Mouse (Mus musculus) hindbrain, embryonic 16.5 days (tissue): ENCODE results near the gene Itpr1. TPM values are rescaled to one million over a fixed set of nuclear protein-coding genes. Genes with fewer than 3 reads are reported as not detected.

ENCODE experiments used
- ATAC-seq: fragments of 200-750 bp; cut with Nextera tagmentation; 2 replicates; pipeline ENCODE4 v1.8.0; 2017; ENCODE audit warnings: moderate TSS enrichment, moderate library complexity
- H3K27ac ChIP-seq: fragments of 300-500 bp; sonication (generic); 2 replicates; pipeline ENCODE4 v1.5.1; 2014; ENCODE audit warnings: low read depth, mild to moderate bottlenecking, control low read depth, low read length, moderate library complexity
- H3K27me3 ChIP-seq: fragments of 300-500 bp; sonication (generic); replicated peaks from 2 replicates; pipeline ENCODE4 v1.6.1; 2014; ENCODE audit warnings: low read length; ENCODE audit not compliant: control insufficient read depth, insufficient read depth
- H3K36me3 ChIP-seq: fragments of 300-500 bp; sonication (generic); 2 replicates; pipeline ENCODE4 v1.6.1; 2014; ENCODE audit warnings: mild to moderate bottlenecking, low read length, moderate library complexity, mixed read lengths; ENCODE audit not compliant: control insufficient read depth, insufficient read depth
- H3K4me1 ChIP-seq: fragments of 300-500 bp; sonication (generic); 2 replicates; pipeline ENCODE4 v1.6.1; 2014; ENCODE audit warnings: low read depth, low read length; ENCODE audit not compliant: control insufficient read depth, insufficient read depth
- H3K4me2 ChIP-seq: fragments of 300-500 bp; sonication (generic); 2 replicates; pipeline ENCODE4 v1.6.1; 2014; ENCODE audit warnings: mild to moderate bottlenecking, low read length, control low read depth, moderate library complexity
- H3K4me3 ChIP-seq: fragments of 300-500 bp; sonication (generic); 2 replicates; pipeline ENCODE4 v1.5.1; 2014; ENCODE audit warnings: mild to moderate bottlenecking, low read length, control low read depth, moderate library complexity
- H3K9ac ChIP-seq: fragments of 300-500 bp; sonication (generic); 2 replicates; pipeline ENCODE4 v1.6.1; 2014; ENCODE audit warnings: low read depth, mild to moderate bottlenecking, control low read depth, low read length, moderate library complexity
- H3K9me3 ChIP-seq: fragments of 300-500 bp; sonication (generic); 2 replicates; pipeline ENCODE4 v1.6.1; 2014; ENCODE audit warnings: mild to moderate bottlenecking, low read length, moderate library complexity; ENCODE audit not compliant: control insufficient read depth
- WGBS: fragments of 180-500 bp; shearing (Covaris S2); extraction: QIAGEN DNeasy Blood & Tissue Kit; methylation state at CpG from one replicate; pipeline ENCODE4 v1.1.7; 2014; 5-methylcytosine and 5-hydroxymethylcytosine counted together
- polyA plus RNA-seq: library from polyadenylated mRNA; unstranded; fragments of >200 nt; fragmentation: Nextera tagmentation; extraction: Ambion mirVana; gene quantifications from 2 replicates; pipeline ENCODE4 v1.2.1, GENCODE M21; 2015

Itpr1 gene
- polyA plus RNA-seq, 1 experiment from 2014 or later = 5.6 TPM

GRCm38 (mm10) chr6:108431193-108431592, 218.3 kb downstream of the Itpr1 start:
- Histone ChIP-seq H3K9me3 (no peaks in the 10 kb centered on the region), H3K27ac (no peak overlapping the region), H3K36me3 (no peaks in the 10 kb centered on the region), H3K27me3 (no peaks in the 10 kb centered on the region), H3K9ac (no peak overlapping the region), H3K4me3 (no peak overlapping the region), H3K4me1 (peaks cover 11% of the 10 kb centered on the region), H3K4me2 (no peak overlapping the region)
- no peak for ATAC-seq
- WGBS = 82% methylated on average over 8 of the region's 8 CpGs

GRCm38 (mm10) chr6:108432836-108433235, 219.9 kb downstream of the Itpr1 start:
- H3K4me3 ChIP-seq = no peak overlapping the region
- ATAC-seq = no peak
- WGBS = 88% methylated on average over 4 of the region's 4 CpGs
- no peak overlapping the region for H3K9ac ChIP-seq
- no peaks in the 10 kb centered on the region for H3K36me3 ChIP-seq
- H3K27me3 ChIP-seq = no peaks in the 10 kb centered on the region
- H3K27ac ChIP-seq = no peak overlapping the region
- no peak overlapping the region for H3K4me2 ChIP-seq
- no peaks in the 10 kb centered on the region for H3K9me3 ChIP-seq
- peaks cover 7% of the 10 kb centered on the region for H3K4me1 ChIP-seq

- no peaks in the 10 kb centered on the region for H3K9me3 ChIP-seq
- H3K4me2 ChIP-seq = no peak overlapping the region
- peaks cover 7% of the 10 kb centered on the region for H3K4me1 ChIP-seq
- no peaks in the 10 kb centered on the region for H3K27me3 ChIP-seq
- ATAC-seq = no peak
- WGBS = 71% methylated on average over 6 of the region's 6 CpGs
- no peaks in the 10 kb centered on the region for H3K36me3 ChIP-seq
- no peak overlapping the region for H3K27ac ChIP-seq
- no peak overlapping the region for H3K9ac ChIP-seq
- H3K4me3 ChIP-seq = no peak overlapping the region
Measured at GRCm38 (mm10) chr6:108434816-108435215, 221.9 kb downstream of the Itpr1 start.

- 53% methylated on average over 6 of the region's 6 CpGs for WGBS
- peak; percentile 43; the same call in 1 of the 2 replicates for ATAC-seq
- H3K27ac ChIP-seq = no peak overlapping the region
Measured at GRCm38 (mm10) chr6:108435467-108435866, 222.6 kb downstream of the Itpr1 start.

GRCm38 (mm10) chr6:108436608-108437007, 223.7 kb downstream of the Itpr1 start:
- H3K9me3 ChIP-seq = no peaks in the 10 kb centered on the region
- peaks cover 2% of the 10 kb centered on the region for H3K36me3 ChIP-seq
- no peaks in the 10 kb centered on the region for H3K27me3 ChIP-seq
- no peak overlapping the region for H3K4me2 ChIP-seq
- H3K4me1 ChIP-seq = peaks cover 7% of the 10 kb centered on the region
- WGBS = 34% methylated on average over 5 of the region's 5 CpGs
- no peak overlapping the region for H3K27ac ChIP-seq
- H3K9ac ChIP-seq = no peak overlapping the region
- H3K4me3 ChIP-seq = no peak overlapping the region
- ATAC-seq = no peak

More at GRCm38 (mm10) chr6:108435467-108435866, 222.6 kb downstream of the Itpr1 start:
- H3K9me3 ChIP-seq = no peaks in the 10 kb centered on the region
- peaks cover 7% of the 10 kb centered on the region for H3K4me1 ChIP-seq
- H3K4me2 ChIP-seq = no peak overlapping the region
- H3K27me3 ChIP-seq = no peaks in the 10 kb centered on the region
- no peak overlapping the region for H3K4me3 ChIP-seq
- no peak overlapping the region for H3K9ac ChIP-seq
- peaks cover under 1% of the 10 kb centered on the region; the same call in 1 of the 2 replicates for H3K36me3 ChIP-seq

- Histone ChIP-seq H3K27ac (no peak overlapping the region), H3K4me1 (peaks cover 5% of the 10 kb centered on the region), H3K4me2 (no peak overlapping the region), H3K27me3 (no peaks in the 10 kb centered on the region), H3K36me3 (peaks cover 2% of the 10 kb centered on the region), H3K9ac (no peak overlapping the region), H3K9me3 (no peaks in the 10 kb centered on the region), H3K4me3 (no peak overlapping the region)
- no peak for ATAC-seq
- 96% methylated on average over 2 of the region's 2 CpGs for WGBS
Measured at GRCm38 (mm10) chr6:108441290-108441689, 228.4 kb downstream of the Itpr1 start.

- Histone ChIP-seq H3K4me1 (peaks cover 2% of the 10 kb centered on the region), H3K27me3 (no peaks in the 10 kb centered on the region), H3K4me2 (no peak overlapping the region), H3K27ac (no peak overlapping the region), H3K36me3 (peaks cover 2% of the 10 kb centered on the region), H3K4me3 (no peak overlapping the region), H3K9me3 (no peaks in the 10 kb centered on the region), H3K9ac (no peak overlapping the region)
- 81% methylated on average over 3 of the region's 3 CpGs for WGBS
- no peak for ATAC-seq
Measured at GRCm38 (mm10) chr6:108442291-108442690, 229.4 kb downstream of the Itpr1 start.

- Histone ChIP-seq H3K27ac (no peak overlapping the region), H3K4me1 (peaks cover 2% of the 10 kb centered on the region), H3K9ac (no peak overlapping the region), H3K4me3 (no peak overlapping the region), H3K4me2 (no peak overlapping the region), H3K27me3 (no peaks in the 10 kb centered on the region), H3K9me3 (no peaks in the 10 kb centered on the region), H3K36me3 (peaks cover 2% of the 10 kb centered on the region)
- no peak for ATAC-seq
- WGBS = 56% methylated on average over 7 of the region's 7 CpGs
Measured at GRCm38 (mm10) chr6:108444435-108444834, 231.5 kb downstream of the Itpr1 start.

GRCm38 (mm10) chr6:108445006-108445405, 232.1 kb downstream of the Itpr1 start:
- H3K36me3 ChIP-seq = peaks cover 2% of the 10 kb centered on the region
- WGBS = 86% methylated on average over 7 of the region's 7 CpGs
- no peaks in the 10 kb centered on the region for H3K9me3 ChIP-seq
- no peaks in the 10 kb centered on the region for H3K27me3 ChIP-seq
- no peak for ATAC-seq
- H3K4me1 ChIP-seq = peaks cover 2% of the 10 kb centered on the region
- no peak overlapping the region for H3K4me3 ChIP-seq
- H3K4me2 ChIP-seq = no peak overlapping the region
- no peak overlapping the region for H3K27ac ChIP-seq
- no peak overlapping the region; the same call in 1 of the 2 replicates for H3K9ac ChIP-seq

GRCm38 (mm10) chr6:108446766-108447165, 233.9 kb downstream of the Itpr1 start:
- Histone ChIP-seq H3K27ac (no peak overlapping the region), H3K27me3 (no peaks in the 10 kb centered on the region), H3K4me3 (no peak overlapping the region), H3K9ac (no peak overlapping the region), H3K9me3 (no peaks in the 10 kb centered on the region), H3K4me1 (peaks cover 2% of the 10 kb centered on the region), H3K36me3 (no peaks in the 10 kb centered on the region), H3K4me2 (no peak overlapping the region)
- no peak for ATAC-seq
- 81% methylated on average over 1 of the region's 1 CpGs for WGBS
